Mouse (Mus musculus): Measurements from ENCODE around the gene Tom1l2.

- TF ChIP-seq CTCF (IDR thresholded peaks at IDR 0.05; ENCODE audit: extremely low read depth, insufficient read depth, low read length): peak; percentile 19; the same call in 1 of the 2 replicates
- no peak for TF ChIP-seq POLR2A (IDR thresholded peaks at IDR 0.05; ENCODE audit: extremely low read depth, insufficient read depth, low read length)
These were observed 33.2 kb downstream of the Tom1l2 start for GRCm38 (mm10) chr11:60319257-60320066.
